Mouse (Mus musculus): ENCODE measurements around the gene Tns2. TPM values are rescaled to one million over a fixed set of nuclear protein-coding genes. Genes with fewer than 3 reads are reported as not detected.

Tns2 gene
- polyA plus RNA-seq, 1 experiment from 2014 or later: 9.4 TPM

DNA sequence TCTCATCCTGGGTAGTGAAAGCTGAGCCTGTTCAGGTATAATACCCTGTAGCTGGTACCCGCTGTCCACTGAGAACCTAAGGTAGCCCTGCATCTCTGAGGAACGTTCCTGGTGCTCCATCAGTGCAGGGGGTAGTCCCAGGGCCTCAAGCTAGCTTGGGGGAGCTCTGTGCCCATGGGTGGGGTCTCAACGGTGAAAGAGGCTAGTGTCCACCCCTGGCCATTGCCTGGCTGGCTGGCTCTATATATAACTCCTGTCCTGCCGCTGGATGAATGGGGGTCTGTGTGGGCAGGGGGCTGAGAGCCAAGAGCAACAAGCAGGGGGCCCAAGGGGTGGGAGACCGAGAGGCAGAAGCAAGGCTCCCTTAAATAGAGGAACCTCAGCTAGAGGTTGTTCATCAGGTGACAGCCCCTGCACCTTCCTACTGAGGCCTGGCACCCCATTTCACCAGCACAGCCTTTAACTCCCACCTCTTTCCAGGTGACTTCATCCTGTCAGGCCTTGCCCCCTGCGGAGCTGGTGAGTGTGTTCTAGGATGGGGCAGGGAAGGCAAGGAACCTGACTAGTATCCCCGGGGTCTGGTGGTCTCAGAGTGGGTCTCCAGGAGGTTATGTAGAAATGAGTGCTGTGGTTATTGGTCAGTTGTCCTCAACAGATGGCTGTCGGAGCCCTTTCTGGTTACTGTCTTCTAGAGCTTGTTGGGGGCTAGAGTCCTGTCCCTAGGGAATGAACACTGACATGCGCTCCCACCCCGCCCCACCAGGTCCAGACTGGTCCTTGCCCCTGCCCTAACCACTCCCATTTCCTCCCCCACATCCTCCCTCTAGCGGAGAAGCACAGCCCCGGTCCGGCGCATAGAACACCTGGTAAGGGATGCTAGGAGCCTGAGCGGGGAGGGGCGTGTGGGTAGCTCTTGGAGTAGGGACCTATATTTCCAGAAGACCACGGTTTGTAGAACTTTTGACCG is 5.8 kb downstream of the Tns2 start:
- H3K9ac ChIP-seq (ENCODE audit: low read depth, low read length): no peak overlapping the region
- peaks cover 12% of the 10 kb centered on the region for H3K4me1 ChIP-seq (ENCODE audit: control insufficient read depth, insufficient read depth, low read length)
- H3K4me2 ChIP-seq (ENCODE audit: low read length): peak overlapping the region; percentile 77
- H3K9me3 ChIP-seq (replicated peaks; ENCODE audit: control insufficient read depth, low read length, poor library complexity, severe bottlenecking): no peaks in the 10 kb centered on the region
- H3K27me3 ChIP-seq (ENCODE audit: control insufficient read depth, insufficient read depth, low read depth, low read length): peaks cover 23% of the 10 kb centered on the region
- ATAC-seq: no peak
- H3K4me3 ChIP-seq (ENCODE audit: low read depth, low read length): peak overlapping the region; percentile 38; the same call in 1 of the 2 replicates
- no peaks in the 10 kb centered on the region for H3K36me3 ChIP-seq (ENCODE audit: control insufficient read depth, insufficient read depth, low read length)
- WGBS: 31% methylated on average over 18 of the region's 18 CpGs
- H3K27ac ChIP-seq (ENCODE audit: low read length): no peak overlapping the region

DNA sequence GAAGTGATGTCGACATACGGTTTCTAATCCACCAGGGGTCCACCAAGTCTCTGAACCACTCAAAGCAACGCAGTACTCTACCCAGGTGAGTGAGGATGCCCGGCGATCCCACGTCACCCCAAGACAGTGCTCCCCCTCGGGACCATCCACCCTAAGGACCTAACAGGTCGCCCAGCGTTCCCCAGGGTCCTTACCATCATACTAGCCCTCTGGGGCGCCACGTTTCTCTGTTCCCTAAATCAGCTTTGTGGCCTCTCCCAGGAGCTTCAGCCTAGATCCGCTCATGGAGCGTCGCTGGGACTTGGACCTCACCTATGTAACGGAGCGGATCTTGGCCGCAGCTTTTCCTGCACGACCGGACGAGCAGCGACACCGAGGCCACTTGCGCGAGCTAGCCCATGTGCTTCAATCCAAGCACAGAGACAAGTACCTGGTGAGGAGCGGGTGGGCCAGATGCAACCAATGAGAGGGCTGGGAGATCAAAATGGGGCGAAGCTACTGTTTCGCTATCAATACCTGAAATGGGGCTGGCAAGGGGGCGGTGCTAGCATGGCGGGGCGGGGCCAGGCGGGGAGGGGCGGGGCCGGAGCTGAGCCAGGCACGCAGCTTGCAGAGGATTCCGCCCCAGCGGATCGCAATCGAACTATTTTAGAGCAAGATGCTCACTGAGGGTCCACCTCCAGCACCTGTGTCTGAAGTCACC is 6.7 kb downstream of the Tns2 start:
- H3K27me3 ChIP-seq (ENCODE audit: control insufficient read depth, insufficient read depth, low read depth, low read length): peaks cover 23% of the 10 kb centered on the region
- 3% methylated on average over 35 of the region's 38 CpGs for WGBS
- peak overlapping the region; percentile 77 for H3K4me2 ChIP-seq (ENCODE audit: low read length)
- H3K9ac ChIP-seq (ENCODE audit: low read depth, low read length): peak overlapping the region; percentile 51
- peak; percentile 16; the same call in 1 of the 2 replicates for ATAC-seq
- peaks cover 12% of the 10 kb centered on the region for H3K4me1 ChIP-seq (ENCODE audit: control insufficient read depth, insufficient read depth, low read length)
- H3K27ac ChIP-seq (ENCODE audit: low read length): no peak overlapping the region
- H3K4me3 ChIP-seq (ENCODE audit: low read depth, low read length): peak overlapping the region; percentile 38
- no peaks in the 10 kb centered on the region for H3K9me3 ChIP-seq (replicated peaks; ENCODE audit: control insufficient read depth, low read length, poor library complexity, severe bottlenecking)
- H3K36me3 ChIP-seq (ENCODE audit: control insufficient read depth, insufficient read depth, low read length): no peaks in the 10 kb centered on the region

DNA sequence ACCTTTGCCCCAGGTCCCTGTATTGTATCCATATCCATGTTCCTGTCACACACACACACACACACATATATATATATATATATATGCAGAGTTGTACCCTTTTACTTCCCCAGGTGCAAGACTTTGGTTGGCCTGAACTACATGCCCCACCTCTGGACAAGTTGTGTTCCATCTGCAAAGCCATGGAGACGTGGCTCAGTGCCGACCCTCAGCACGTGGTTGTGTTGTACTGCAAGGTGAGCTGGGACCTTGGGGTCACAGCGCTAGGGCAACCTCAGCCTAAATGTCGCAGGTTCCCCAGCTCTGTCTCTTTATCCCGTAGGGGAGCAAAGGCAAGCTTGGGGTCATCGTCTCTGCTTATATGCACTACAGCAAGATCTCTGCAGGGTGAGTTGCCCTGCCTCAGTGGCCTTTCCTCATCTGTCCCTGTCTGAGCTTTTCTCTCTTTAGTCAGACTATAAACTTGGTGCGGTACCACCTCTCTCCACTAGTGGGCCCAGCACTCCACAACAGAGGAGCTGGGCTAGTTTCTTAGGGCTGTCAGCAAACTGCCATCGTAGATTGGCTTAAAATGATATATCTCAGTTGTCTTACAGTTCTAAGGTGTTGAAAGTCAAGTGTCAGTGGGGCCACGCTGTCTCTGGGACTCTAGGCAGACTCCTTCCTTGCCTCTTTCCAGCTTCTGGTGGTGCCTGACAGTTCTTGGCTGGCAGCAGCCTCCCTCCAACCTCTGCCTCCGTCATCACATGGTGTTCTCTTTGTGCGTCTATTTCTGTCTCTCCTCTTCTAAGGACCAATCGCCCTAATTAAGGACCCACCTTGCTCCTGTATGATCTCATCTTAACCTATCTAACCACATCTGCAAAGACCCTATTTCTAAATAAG is 7.7 kb downstream of the Tns2 start:
- ATAC-seq: 0 out of 2 replicates have a peak, but pooled peaks have one; percentile 7
- H3K27ac ChIP-seq (ENCODE audit: low read length): no peak overlapping the region
- H3K4me2 ChIP-seq (ENCODE audit: low read length): peak overlapping the region; percentile 77
- peaks cover 12% of the 10 kb centered on the region for H3K4me1 ChIP-seq (ENCODE audit: control insufficient read depth, insufficient read depth, low read length)
- H3K36me3 ChIP-seq (ENCODE audit: control insufficient read depth, insufficient read depth, low read length): no peaks in the 10 kb centered on the region
- H3K9ac ChIP-seq (ENCODE audit: low read depth, low read length): no peak overlapping the region
- H3K9me3 ChIP-seq (replicated peaks; ENCODE audit: control insufficient read depth, low read length, poor library complexity, severe bottlenecking): no peaks in the 10 kb centered on the region
- H3K27me3 ChIP-seq (ENCODE audit: control insufficient read depth, insufficient read depth, low read depth, low read length): peaks cover 19% of the 10 kb centered on the region
- H3K4me3 ChIP-seq (ENCODE audit: low read depth, low read length): peak overlapping the region; percentile 38; the same call in 1 of the 2 replicates
- WGBS: 32% methylated on average over 13 of the region's 13 CpGs

DNA sequence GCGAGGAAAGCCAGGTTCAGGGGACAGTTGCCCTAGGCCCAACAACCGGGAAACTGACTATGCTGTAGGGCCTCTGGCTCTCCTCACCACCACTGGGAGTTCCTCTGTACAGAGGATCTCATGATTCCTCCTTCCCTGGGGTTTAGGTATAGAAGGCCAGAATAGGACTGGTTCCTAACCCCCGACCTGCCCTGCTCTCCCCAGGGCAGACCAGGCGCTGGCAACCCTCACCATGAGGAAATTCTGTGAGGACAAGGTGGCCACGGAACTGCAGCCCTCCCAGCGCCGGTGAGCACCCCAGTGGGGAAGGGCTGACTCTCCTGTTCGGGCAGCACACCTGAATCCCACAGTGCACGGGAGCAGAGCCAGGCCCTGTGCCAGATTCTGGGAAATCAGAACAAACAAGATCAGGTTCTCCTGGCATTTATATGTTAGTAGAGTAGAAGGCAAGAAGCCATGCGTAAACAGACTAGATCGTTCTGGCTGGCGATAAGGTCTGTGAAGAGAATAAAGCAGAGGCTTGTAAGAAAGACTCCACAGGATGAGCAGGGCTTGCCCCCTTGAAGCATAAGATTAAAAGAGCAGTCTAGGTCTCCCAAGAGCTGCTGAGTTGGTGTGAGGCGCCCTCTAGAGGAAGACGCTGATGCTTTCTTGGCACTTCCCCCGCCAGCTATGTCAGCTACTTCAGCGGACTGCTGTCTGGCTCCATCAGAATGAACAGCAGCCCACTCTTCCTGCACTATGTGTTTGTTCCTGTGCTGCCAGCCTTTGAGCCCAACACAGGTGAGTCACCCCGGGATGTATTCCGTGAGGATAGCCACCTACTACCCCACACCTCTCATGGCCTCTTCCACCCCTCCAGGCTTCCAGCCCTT is 8.7 kb downstream of the Tns2 start:
- Histone ChIP-seq H3K9me3 (replicated peaks; ENCODE audit: control insufficient read depth, low read length, poor library complexity, severe bottlenecking) (no peaks in the 10 kb centered on the region), H3K4me2 (ENCODE audit: low read length) (no peak overlapping the region), H3K4me3 (ENCODE audit: low read depth, low read length) (no peak overlapping the region), H3K9ac (ENCODE audit: low read depth, low read length) (no peak overlapping the region), H3K27me3 (ENCODE audit: control insufficient read depth, insufficient read depth, low read depth, low read length) (peaks cover 19% of the 10 kb centered on the region), H3K27ac (ENCODE audit: low read length) (no peak overlapping the region), H3K4me1 (ENCODE audit: control insufficient read depth, insufficient read depth, low read length) (peaks cover 12% of the 10 kb centered on the region), H3K36me3 (ENCODE audit: control insufficient read depth, insufficient read depth, low read length) (no peaks in the 10 kb centered on the region)
- ATAC-seq: no peak
- WGBS: 47% methylated on average over 18 of the region's 18 CpGs

DNA sequence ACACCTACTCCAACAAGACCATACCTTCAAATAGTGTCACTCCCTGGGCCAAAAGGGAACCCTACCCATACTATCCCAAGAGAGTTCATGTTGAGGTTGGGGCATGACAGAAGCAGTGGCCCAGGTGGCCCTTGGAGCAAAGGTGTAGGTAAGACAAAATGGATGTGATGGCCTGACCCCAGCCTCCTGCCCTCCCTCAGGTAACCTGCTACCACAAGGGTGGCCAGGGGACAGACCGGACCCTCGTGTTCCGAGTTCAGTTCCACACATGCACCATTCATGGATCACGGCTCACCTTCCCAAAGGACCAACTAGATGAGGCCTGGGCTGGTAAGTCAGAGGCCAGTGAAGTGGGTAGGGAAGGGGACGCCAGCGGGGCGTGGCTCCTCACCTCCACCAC is 10.1 kb downstream of the Tns2 start:
- WGBS: 98% methylated on average over 7 of the region's 7 CpGs

DNA sequence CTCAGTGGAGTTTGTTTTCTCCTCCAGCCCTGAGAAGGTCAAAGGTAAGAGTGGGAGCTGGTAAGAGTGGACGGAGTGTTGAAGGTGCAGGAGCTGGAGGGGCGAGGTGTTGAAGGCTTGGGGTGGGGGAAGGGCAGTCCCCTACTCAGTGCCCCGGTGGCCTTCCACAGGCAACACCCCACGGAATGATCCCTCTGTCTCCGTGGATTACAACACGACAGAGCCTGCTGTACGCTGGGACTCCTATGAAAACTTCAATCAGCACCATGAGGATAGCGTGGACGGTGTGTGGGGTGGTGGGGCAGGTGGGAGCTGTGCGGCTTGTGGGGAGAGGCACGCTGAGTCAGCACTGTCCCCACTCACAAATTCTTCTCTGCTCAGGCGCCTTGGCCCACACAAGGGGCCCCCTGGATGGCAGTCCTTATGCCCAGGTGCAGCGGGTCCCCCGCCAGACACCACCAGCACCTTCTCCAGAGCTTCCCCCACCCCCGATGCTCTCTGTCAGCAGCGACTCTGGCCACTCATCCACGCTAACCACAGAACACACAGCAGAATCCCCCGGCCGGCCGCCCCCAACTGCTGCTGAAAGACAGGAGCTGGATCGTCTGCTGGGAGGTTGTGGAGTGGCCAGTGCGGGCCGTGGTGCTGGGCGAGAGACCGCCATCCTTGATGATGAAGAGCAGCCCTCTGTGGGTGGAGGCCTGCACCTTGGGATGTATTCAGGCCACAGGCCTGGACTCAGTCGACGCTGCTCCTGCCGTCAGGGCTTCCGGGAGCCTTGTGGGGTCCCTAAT is 10.7 kb downstream of the Tns2 start:
- Histone ChIP-seq H3K4me1 (ENCODE audit: control insufficient read depth, insufficient read depth, low read length) (peaks cover 12% of the 10 kb centered on the region), H3K9me3 (replicated peaks; ENCODE audit: control insufficient read depth, low read length, poor library complexity, severe bottlenecking) (no peaks in the 10 kb centered on the region), H3K4me2 (ENCODE audit: low read length) (no peak overlapping the region), H3K36me3 (ENCODE audit: control insufficient read depth, insufficient read depth, low read length) (0 out of 2 replicates have a peak, but pooled peaks cover 3% of the 10 kb centered on the region), H3K27me3 (ENCODE audit: control insufficient read depth, insufficient read depth, low read depth, low read length) (peaks cover 11% of the 10 kb centered on the region), H3K4me3 (ENCODE audit: low read depth, low read length) (no peak overlapping the region), H3K9ac (ENCODE audit: low read depth, low read length) (no peak overlapping the region), H3K27ac (ENCODE audit: low read length) (no peak overlapping the region)
- 75% methylated on average over 29 of the region's 29 CpGs for WGBS
- no peak for ATAC-seq

More for the DNA sequence above, 10.1 kb downstream of the Tns2 start:
- H3K9ac ChIP-seq (ENCODE audit: low read depth, low read length): no peak overlapping the region
- no peak overlapping the region for H3K4me3 ChIP-seq (ENCODE audit: low read depth, low read length)
- no peak for ATAC-seq
- H3K27ac ChIP-seq (ENCODE audit: low read length): no peak overlapping the region
- H3K9me3 ChIP-seq (replicated peaks; ENCODE audit: control insufficient read depth, low read length, poor library complexity, severe bottlenecking): no peaks in the 10 kb centered on the region
- no peak overlapping the region for H3K4me2 ChIP-seq (ENCODE audit: low read length)
- peaks cover 17% of the 10 kb centered on the region for H3K27me3 ChIP-seq (ENCODE audit: control insufficient read depth, insufficient read depth, low read depth, low read length)
- peaks cover 12% of the 10 kb centered on the region for H3K4me1 ChIP-seq (ENCODE audit: control insufficient read depth, insufficient read depth, low read length)
- H3K36me3 ChIP-seq (ENCODE audit: control insufficient read depth, insufficient read depth, low read length): no peaks in the 10 kb centered on the region

DNA sequence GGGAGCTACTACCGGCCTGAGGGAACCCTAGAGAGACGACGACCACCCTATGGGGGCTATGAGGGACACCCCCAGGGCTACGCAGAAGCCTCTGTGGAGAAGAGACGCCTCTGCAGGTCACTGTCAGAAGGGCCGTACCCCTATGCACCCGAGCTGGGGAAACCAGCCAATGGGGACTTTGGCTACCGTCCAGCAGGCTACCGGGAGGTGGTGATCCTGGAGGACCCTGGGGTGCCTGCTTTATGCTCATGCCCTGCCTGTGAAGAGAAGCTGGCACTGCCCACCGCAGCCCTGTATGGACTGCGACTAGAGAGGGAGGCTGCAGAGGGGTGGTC is 11.2 kb downstream of the Tns2 start:
- H3K27me3 ChIP-seq (ENCODE audit: control insufficient read depth, insufficient read depth, low read depth, low read length): peaks cover 5% of the 10 kb centered on the region
- no peak for ATAC-seq
- no peaks in the 10 kb centered on the region for H3K9me3 ChIP-seq (replicated peaks; ENCODE audit: control insufficient read depth, low read length, poor library complexity, severe bottlenecking)
- H3K36me3 ChIP-seq (ENCODE audit: control insufficient read depth, insufficient read depth, low read length): 0 out of 2 replicates have a peak, but pooled peaks cover 4% of the 10 kb centered on the region
- H3K4me1 ChIP-seq (ENCODE audit: control insufficient read depth, insufficient read depth, low read length): peaks cover 11% of the 10 kb centered on the region
- H3K4me2 ChIP-seq (ENCODE audit: low read length): no peak overlapping the region
- no peak overlapping the region for H3K27ac ChIP-seq (ENCODE audit: low read length)
- WGBS: 77% methylated on average over 11 of the region's 11 CpGs
- H3K4me3 ChIP-seq (ENCODE audit: low read depth, low read length): no peak overlapping the region
- H3K9ac ChIP-seq (ENCODE audit: low read depth, low read length): no peak overlapping the region
